In genomic region chr8:126586599-126587577, GRCm38 (mm10) we compare ENCODE assay signal across 8 mouse cellular contexts. TPM values are rescaled to one million over a fixed set of nuclear protein-coding genes. Genes with fewer than 3 reads are reported as not detected.
DNase-seq lines count a peak whose midpoint lies in the region; ATAC-seq and TF ChIP-seq lines count a peak whose summit lies in the region.

No protein-coding gene starts in this region.

- H3K36me3 ChIP-seq in limb, embryonic 12.5 days, result peaks cover 39% of the 10 kb centered on the region
- H3K36me3 ChIP-seq in limb, embryonic 10.5 days, result peaks cover 34% of the 10 kb centered on the region
- H3K36me3 ChIP-seq in hindbrain, embryonic 12.5 days, result peaks cover 6% of the 10 kb centered on the region; the same call in 1 of the 2 replicates
- H3K36me3 ChIP-seq in myocyte (ENCODE audit: control insufficient read depth, insufficient read depth), result peaks cover 38% of the 10 kb centered on the region

- H3K27ac ChIP-seq in limb, embryonic 12.5 days, result no peak overlapping the region
- no peak overlapping the region for H3K27ac ChIP-seq in limb, embryonic 10.5 days
- peak overlapping the region; percentile 6; the same call in 1 of the 2 replicates for H3K27ac ChIP-seq in cortical plate, adult 2 months (ENCODE audit: insufficient read depth, low read length)
- no peak overlapping the region for H3K27ac ChIP-seq in hindbrain, embryonic 12.5 days

- peaks cover 75% of the 10 kb centered on the region for H3K79me2 ChIP-seq in myocyte (ENCODE audit: control insufficient read depth, insufficient read depth)

- no peak overlapping the region for H3K4me3 ChIP-seq in limb, embryonic 12.5 days (replicated peaks)
- no peak overlapping the region for H3K4me3 ChIP-seq in limb, embryonic 10.5 days
- H3K4me3 ChIP-seq in cortical plate, adult 2 months (ENCODE audit: insufficient read depth, low read length), result no peak overlapping the region
- no peak overlapping the region for H3K4me3 ChIP-seq in hindbrain, embryonic 12.5 days
- peak overlapping the region; percentile 98 for H3K4me3 ChIP-seq in myocyte

- WGBS in limb, embryonic 12.5 days, result 79% methylated on average over 10 of the region's 10 CpGs
- 82% methylated on average over 10 of the region's 10 CpGs for WGBS in limb, embryonic 10.5 days
- 80% methylated on average over 10 of the region's 10 CpGs for WGBS in hindbrain, embryonic 12.5 days

- peaks cover 79% of the 10 kb centered on the region for H3K4me1 ChIP-seq in limb, embryonic 12.5 days (replicated peaks)
- peaks cover 84% of the 10 kb centered on the region for H3K4me1 ChIP-seq in limb, embryonic 10.5 days
- H3K4me1 ChIP-seq in cortical plate, adult 2 months (ENCODE audit: control insufficient read depth, insufficient read depth, low read length), result peaks cover 11% of the 10 kb centered on the region
- H3K4me1 ChIP-seq in hindbrain, embryonic 12.5 days, result peaks cover 61% of the 10 kb centered on the region

- no peaks in the 10 kb centered on the region for H3K27me3 ChIP-seq in limb, embryonic 12.5 days
- no peaks in the 10 kb centered on the region for H3K27me3 ChIP-seq in limb, embryonic 10.5 days (ENCODE audit: low read depth, poor library complexity, severe bottlenecking)
- no peaks in the 10 kb centered on the region for H3K27me3 ChIP-seq in hindbrain, embryonic 12.5 days
- no peaks in the 10 kb centered on the region for H3K27me3 ChIP-seq in myocyte (ENCODE audit: control insufficient read depth, insufficient read depth, insufficient read length)

- H3K9me3 ChIP-seq in limb, embryonic 12.5 days, result no peaks in the 10 kb centered on the region
- H3K9me3 ChIP-seq in limb, embryonic 10.5 days (replicated peaks), result no peaks in the 10 kb centered on the region
- no peaks in the 10 kb centered on the region for H3K9me3 ChIP-seq in hindbrain, embryonic 12.5 days (replicated peaks)

- H3ac ChIP-seq in myocyte (ENCODE audit: control insufficient read depth, insufficient read length), result no peak overlapping the region

- TF ChIP-seq CTCF in cortical plate, adult 2 months (IDR thresholded peaks at IDR 0.05; ENCODE audit: extremely low read depth, insufficient read depth, low read length), result no peak

- ATAC-seq in limb, embryonic 12.5 days (ENCODE audit: insufficient number of reproducible peaks, insufficient read depth, low FRiP score, low TSS enrichment, low read depth), result no peak
- ATAC-seq in hindbrain, embryonic 12.5 days (ENCODE audit: low FRiP score), result no peak

- H3K9ac ChIP-seq in limb, embryonic 12.5 days (replicated peaks), result no peak overlapping the region
- H3K9ac ChIP-seq in hindbrain, embryonic 12.5 days, result no peak overlapping the region

- H3K4me2 ChIP-seq in limb, embryonic 12.5 days, result peak overlapping the region; percentile 100
- peak overlapping the region; percentile 93 for H3K4me2 ChIP-seq in hindbrain, embryonic 12.5 days (replicated peaks)
- H3K4me2 ChIP-seq in myocyte (ENCODE audit: low read depth), result peak overlapping the region; percentile 96

- no peak for TF ChIP-seq POLR2A in cortical plate, adult 2 months (IDR thresholded peaks at IDR 0.05; ENCODE audit: extremely low read depth, insufficient read depth, low read length)
- peak; percentile 11 for TF ChIP-seq POLR2A in myocyte (IDR thresholded peaks at IDR 0.05; ENCODE audit: insufficient read length, low read depth)

- no peak for DNase-seq in limb, embryonic 10.5 days (ENCODE audit: low spot score)
- DNase-seq in ovary, postnatal 10 days (ENCODE audit: low spot score), result no peak
- DNase-seq in right cerebral cortex, adult 2 months (ENCODE audit: low spot score in 2 of 2), result no peak
- no peak for DNase-seq in adrenal gland, postnatal 4 days (ENCODE audit: low spot score in 2 of 2)

TF ChIP-seq in myocyte, 11 proteins besides CTCF, POLR2A, EP300 and RAD21:
- TF ChIP-seq USF1 (IDR thresholded peaks at IDR 0.05; ENCODE audit: low read depth) (no peak), SRF (IDR thresholded peaks at IDR 0.05; ENCODE audit: control insufficient read depth, insufficient read length, low read depth) (no peak), REST (IDR thresholded peaks at IDR 0.05; ENCODE audit: insufficient read depth, insufficient read length) (no peak), CEBPB (IDR thresholded peaks at IDR 0.05; ENCODE audit: insufficient read depth, poor library complexity, severe bottlenecking) (no peak), TCF12 (IDR thresholded peaks at IDR 0.05; ENCODE audit: insufficient read depth, poor library complexity, severe bottlenecking) (no peak), E2F4 (IDR thresholded peaks at IDR 0.05; ENCODE audit: insufficient read depth) (no peak), TCF3 (IDR thresholded peaks at IDR 0.05; ENCODE audit: insufficient read length, low read depth) (no peak)

RNA-seq across cellular contexts. Expression of gene Irf2bp2, which starts 6.9 kb away (rescaled TPM):
- 9.3 and 11.0 TPM in 2 replicates for polyA plus RNA-seq in limb, embryonic 12.5 days (2016; fragmentation: Nextera tagmentation; extraction: Ambion mirVana)
- 4.2 and 4.5 TPM in 2 replicates for polyA plus RNA-seq in limb, embryonic 10.5 days (2016; fragmentation: Nextera tagmentation; extraction: Ambion mirVana)
- 32.9 and 33.2 TPM in 2 replicates for polyA plus RNA-seq in cortical plate, adult 2 months (2012; rRNA removed)
- 8.8 and 9.6 TPM in 2 replicates for polyA plus RNA-seq in hindbrain, embryonic 12.5 days (2016; fragmentation: Nextera tagmentation; extraction: Ambion mirVana)
- 16.8 TPM for polyA plus RNA-seq in myocyte (2012; fragmentation: generic; extraction: Trizol)
- 100 to 1,000 TPM; 115 to 119 TPM for total RNA-seq in adrenal gland, postnatal 4 days (2021)
